8 mouse cellular contexts compared by ENCODE assay signal in the genomic region with DNA sequence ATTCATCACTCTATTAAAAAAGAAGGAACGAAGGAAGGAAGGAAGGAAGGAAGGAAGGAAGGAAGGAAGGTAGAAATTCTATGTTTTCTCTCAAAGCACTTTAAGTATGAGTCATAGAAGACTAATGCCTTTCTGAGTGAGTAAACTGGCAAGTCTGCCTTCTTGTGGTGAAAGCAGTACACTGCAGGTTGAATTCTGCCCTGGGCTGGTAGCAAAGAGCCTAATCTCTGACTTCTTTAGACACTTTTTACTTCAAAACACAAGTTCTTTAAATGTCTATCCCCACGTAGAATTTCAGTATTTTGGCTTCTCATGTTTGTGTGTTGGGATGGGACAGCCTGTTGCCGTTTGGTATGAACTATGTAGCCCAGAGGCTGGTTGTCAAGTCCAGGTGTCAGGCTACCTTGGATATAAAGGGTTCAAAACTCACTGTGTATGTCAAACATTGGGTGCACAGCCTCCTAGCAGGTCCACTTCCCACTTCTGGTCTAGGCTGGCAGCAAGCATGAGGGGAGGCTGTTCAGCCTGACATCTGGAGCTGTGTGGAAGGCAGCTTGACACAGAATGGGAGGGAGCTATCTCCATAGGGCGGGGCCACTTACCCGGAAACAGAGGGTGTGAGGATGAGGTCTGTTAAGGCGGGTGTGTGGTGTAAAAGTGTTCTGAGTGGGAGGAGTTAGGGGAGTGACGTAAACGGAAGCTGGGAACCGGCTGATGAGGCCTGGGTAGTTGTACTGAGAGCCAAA. TPM values are rescaled to one million over a fixed set of nuclear protein-coding genes. Genes with fewer than 3 reads are reported as not detected.
A peak's percentile ranks its signal among the peaks of the same experiment; 100 is the strongest.
DNase-seq lines count a peak whose midpoint lies in the region; ATAC-seq and TF ChIP-seq lines count a peak whose summit lies in the region.

No protein-coding gene starts in this region.

- TF ChIP-seq EP300 in lung, postnatal 0 days (IDR thresholded peaks at IDR 0.05) = no peak

- TF ChIP-seq CTCF in lung, postnatal 0 days (IDR thresholded peaks at IDR 0.05) = peak; percentile 81

- no peaks in the 10 kb centered on the region for H3K9me3 ChIP-seq in hindbrain, embryonic 10.5 days
- H3K9me3 ChIP-seq in lung, postnatal 0 days (ENCODE audit: low read length) = no peaks in the 10 kb centered on the region

- peak; percentile 98 for ATAC-seq in frontal cortex, adult (ENCODE audit: low TSS enrichment)
- ATAC-seq in lung, postnatal 0 days = peak; percentile 100

- 3% methylated on average over 9 of the region's 9 CpGs for WGBS in hindbrain, embryonic 10.5 days
- 2% methylated on average over 9 of the region's 9 CpGs for WGBS in lung, postnatal 0 days

- H3K4me1 ChIP-seq in hindbrain, embryonic 10.5 days (replicated peaks) = peaks cover 4% of the 10 kb centered on the region; the same call in 1 of the 2 replicates
- H3K4me1 ChIP-seq in lung, postnatal 0 days (ENCODE audit: insufficient read depth, low read depth, low read length) = no peaks in the 10 kb centered on the region

- H3K4me3 ChIP-seq in hindbrain, embryonic 10.5 days = peak overlapping the region; percentile 54
- peak overlapping the region; percentile 36 for H3K4me3 ChIP-seq in lung, postnatal 0 days (ENCODE audit: low read depth, low read length)

- H3K4me2 ChIP-seq in lung, postnatal 0 days (replicated peaks; ENCODE audit: low read depth, low read length) = peak overlapping the region; percentile 56

- peak; percentile 91 for DNase-seq in MN1 (ENCODE audit: low spot score)
- DNase-seq in cerebellum, adult 9-10 months = peak; percentile 85
- DNase-seq in hindbrain, embryonic 10.5 days (ENCODE audit: low spot score) = peak; percentile 84
- peak; percentile 92 for DNase-seq in layer of hippocampus, adult 9-11 months
- peak; percentile 97 for DNase-seq in lung, postnatal 0 days (ENCODE audit: low spot score)
- peak; percentile 71 for DNase-seq in ovary, postnatal 14 days (ENCODE audit: low spot score)
- peak; percentile 93 for DNase-seq in thymus, postnatal 14 days

- H3K27ac ChIP-seq in hindbrain, embryonic 10.5 days = peak overlapping the region; percentile 82
- peak overlapping the region; percentile 63 for H3K27ac ChIP-seq in lung, postnatal 0 days (ENCODE audit: low read length)

- 0 out of 2 replicates have a peak overlapping the region, but pooled peaks have one; percentile 21 for H3K9ac ChIP-seq in lung, postnatal 0 days (replicated peaks; ENCODE audit: low read depth)

- no peaks in the 10 kb centered on the region for H3K27me3 ChIP-seq in hindbrain, embryonic 10.5 days (ENCODE audit: insufficient read depth, poor library complexity, severe bottlenecking)
- no peaks in the 10 kb centered on the region for H3K27me3 ChIP-seq in lung, postnatal 0 days (replicated peaks; ENCODE audit: insufficient read depth, low read length)

- H3K36me3 ChIP-seq in hindbrain, embryonic 10.5 days = peaks cover 5% of the 10 kb centered on the region
- no peaks in the 10 kb centered on the region for H3K36me3 ChIP-seq in lung, postnatal 0 days (ENCODE audit: insufficient read depth, low read length)

RNA-seq across cellular contexts. Expression of a gene that starts 12.2 kb away (rescaled TPM):
- 10.5 and 11.6 TPM in 2 replicates for polyA plus RNA-seq in hindbrain, embryonic 10.5 days (2016; fragmentation: Nextera tagmentation; extraction: Ambion mirVana)
- polyA plus RNA-seq in lung, postnatal 0 days (2015; fragmentation: Nextera tagmentation; extraction: Ambion mirVana) = 3.6 and 4.1 TPM in 2 replicates

RNA-seq across cellular contexts. Expression of a gene that starts 28.1 kb away (rescaled TPM):
- polyA plus RNA-seq in hindbrain, embryonic 10.5 days (2016; fragmentation: Nextera tagmentation; extraction: Ambion mirVana) = 13.5 and 18.9 TPM in 2 replicates
- 6.6 and 6.7 TPM in 2 replicates for polyA plus RNA-seq in lung, postnatal 0 days (2015; fragmentation: Nextera tagmentation; extraction: Ambion mirVana)

RNA-seq across cellular contexts. Expression of a gene that starts 29.0 kb away (rescaled TPM):
- 5.4 and 5.7 TPM in 2 replicates for polyA plus RNA-seq in hindbrain, embryonic 10.5 days (2016; fragmentation: Nextera tagmentation; extraction: Ambion mirVana)
- polyA plus RNA-seq in lung, postnatal 0 days (2015; fragmentation: Nextera tagmentation; extraction: Ambion mirVana) = 1.8 and 2.1 TPM in 2 replicates

RNA-seq across cellular contexts. Expression of a gene that starts 51.1 kb away (rescaled TPM):
- polyA plus RNA-seq in hindbrain, embryonic 10.5 days (2016; fragmentation: Nextera tagmentation; extraction: Ambion mirVana) = 6.8 and 7.9 TPM in 2 replicates
- 3.5 and 4.6 TPM in 2 replicates for polyA plus RNA-seq in lung, postnatal 0 days (2015; fragmentation: Nextera tagmentation; extraction: Ambion mirVana)

Comparison
In these comparisons a context has a peak if more than half of its experiments do, and no peak if none do; other contexts are left out.
1. Peak in every context shown above with its lines: DNase-seq, ATAC-seq, H3K4me3 ChIP-seq and H3K27ac ChIP-seq.